Mouse (Mus musculus): Measurements from ENCODE around the gene Tcfl5. TPM values are rescaled to one million over a fixed set of nuclear protein-coding genes. Genes with fewer than 3 reads are reported as not detected.
A peak's percentile ranks its signal among the peaks of the same experiment; 100 is the strongest.

Gene Tcfl5
- total and polyA plus RNA-seq, 3 experiments = not detected

DNA sequence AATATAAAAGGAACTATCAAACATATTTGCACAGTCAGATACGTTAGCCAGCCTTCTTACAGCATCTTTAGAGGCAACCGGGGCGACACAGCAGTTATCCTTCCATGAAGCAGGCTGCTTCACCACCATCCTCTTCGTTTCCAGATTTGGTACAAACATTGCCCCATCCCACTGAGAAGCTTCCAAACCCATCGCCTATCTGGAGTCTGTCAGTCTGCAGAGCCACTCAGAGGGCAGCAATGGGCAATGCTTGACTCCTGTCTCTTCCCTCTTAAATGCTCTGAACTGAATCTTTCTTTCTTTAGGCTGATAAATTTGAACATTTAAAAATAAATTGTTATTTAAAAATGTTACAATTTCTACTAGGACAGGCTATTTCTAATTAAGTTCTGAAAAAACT is 15.9 kb upstream of the Tcfl5 start:
- Histone ChIP-seq H3K79me2 (replicated peaks; ENCODE audit: control insufficient read depth, extremely low read depth, insufficient read depth, poor library complexity, severe bottlenecking) (no peaks in the 10 kb centered on the region), H3K4me3 (replicated peaks in 1 of 3; ENCODE audit: low read depth in 2 of 3, low read length in 2 of 3, poor library complexity in 1 of 3) (no peak overlapping the region), H3K9me3 (replicated peaks; ENCODE audit: low read length) (no peaks in the 10 kb centered on the region), H3K27me3 (replicated peaks) (no peaks in the 10 kb centered on the region), H3K9ac (ENCODE audit: insufficient read depth, low read depth) (no peak overlapping the region), H3K36me3 (replicated peaks in 1 of 2; ENCODE audit: control insufficient read depth in 1 of 2, insufficient read depth in 1 of 2, low read length in 1 of 2) (peaks cover 23 to 44% of the 10 kb centered on the region in 2 experiments), H3K4me1 (ENCODE audit: control insufficient read depth in 1 of 2, insufficient read depth in 2 of 2) (peaks cover 0 to 3% of the 10 kb centered on the region in 2 experiments; a peak in 1 of 4 replicates), H3K27ac (ENCODE audit: insufficient read depth, low read depth) (no peak overlapping the region), H3K4me2 (ENCODE audit: insufficient read depth, low read depth, poor library complexity, severe bottlenecking) (no peak overlapping the region)
- in situ Hi-C loops (cut with MboI; ENCODE audit: low pct_ligation_motif_present, low pct_unique_long_range_greater_than_20kb, low sequenced_read_pairs) (no loop called here), dilution Hi-C loops (cut with MboI; ENCODE audit: extremely low pct_ligation_motif_present, extremely low pct_unique_long_range_greater_than_20kb, low sequenced_read_pairs) (no loop called here)
- no peak for TF ChIP-seq ELF1 (IDR thresholded peaks at IDR 0.05; ENCODE audit: low read depth, low read length)
- no peak for TF ChIP-seq SIN3A (IDR thresholded peaks at IDR 0.05; ENCODE audit: low read length)
- no peak for TF ChIP-seq USF2 (conservative IDR thresholded peaks at IDR 0.05; ENCODE audit: low read depth, low read length)
- TF ChIP-seq RAD21 (IDR thresholded peaks at IDR 0.05; ENCODE audit: low read depth, low read length) = no peak
- DNase-seq (ENCODE audit: extremely low read depth) = no peak

DNA sequence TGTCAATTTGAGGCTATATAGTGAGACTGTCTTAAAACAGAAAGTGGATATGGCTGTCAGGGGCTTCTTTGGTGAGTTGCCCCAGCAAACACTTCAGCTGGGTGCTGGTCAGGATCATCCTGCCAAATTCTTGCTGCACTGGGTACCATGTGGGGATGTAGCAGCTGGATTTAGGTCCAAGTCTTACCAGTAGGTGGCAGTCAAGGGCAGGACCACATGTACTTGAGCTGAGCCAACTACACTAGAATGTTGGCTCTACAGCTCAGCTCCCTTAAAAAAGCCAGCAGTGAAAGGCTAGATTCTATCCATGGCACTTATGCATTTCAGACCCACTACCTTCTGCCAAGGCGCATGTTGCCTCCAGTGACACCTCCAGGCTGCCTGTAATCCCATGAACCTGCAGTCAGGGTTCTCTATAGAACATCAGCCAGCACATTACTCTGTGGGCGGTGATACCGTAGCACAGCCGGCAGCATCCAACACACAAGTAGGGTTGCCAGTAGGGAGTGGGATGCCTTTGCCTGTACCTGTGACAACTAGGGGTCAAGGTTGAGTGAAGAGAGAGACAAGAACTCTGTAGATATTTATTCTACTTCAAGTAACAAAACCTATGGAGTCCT is 15.0 kb upstream of the Tcfl5 start:
- peaks cover 23 to 40% of the 10 kb centered on the region in 2 experiments for H3K36me3 ChIP-seq (replicated peaks in 1 of 2; ENCODE audit: control insufficient read depth in 1 of 2, insufficient read depth in 1 of 2, low read length in 1 of 2)
- H3K9ac ChIP-seq (ENCODE audit: insufficient read depth, low read depth) = no peak overlapping the region
- no peak overlapping the region for H3K4me2 ChIP-seq (ENCODE audit: insufficient read depth, low read depth, poor library complexity, severe bottlenecking)
- dilution Hi-C loops (cut with MboI; ENCODE audit: extremely low pct_ligation_motif_present, extremely low pct_unique_long_range_greater_than_20kb, low sequenced_read_pairs) (no loop called here), in situ Hi-C loops (cut with MboI; ENCODE audit: low pct_ligation_motif_present, low pct_unique_long_range_greater_than_20kb, low sequenced_read_pairs) (no loop called here)
- H3K27me3 ChIP-seq (replicated peaks) = no peaks in the 10 kb centered on the region
- TF ChIP-seq HCFC1 (IDR thresholded peaks at IDR 0.05; ENCODE audit: low read depth, low read length) (no peak), BHLHE40 (IDR thresholded peaks at IDR 0.05; ENCODE audit: low read depth, low read length) (no peak), CHD2 (IDR thresholded peaks at IDR 0.05; ENCODE audit: low read length) (no peak), MYC (IDR thresholded peaks at IDR 0.05; ENCODE audit: low read depth, low read length) (peak; percentile 92), ETS1 (conservative IDR thresholded peaks at IDR 0.05; ENCODE audit: low read depth, low read length) (no peak), SIN3A (IDR thresholded peaks at IDR 0.05; ENCODE audit: low read length) (no peak), MAZ (IDR thresholded peaks at IDR 0.05; ENCODE audit: low read depth, low read length) (no peak), ZNF384 (IDR thresholded peaks at IDR 0.05; ENCODE audit: low read depth, low read length) (no peak), ZC3H11A (IDR thresholded peaks at IDR 0.05; ENCODE audit: low read depth, low read length) (no peak), TCF12 (IDR thresholded peaks at IDR 0.05; ENCODE audit: low read depth, low read length) (no peak), ELF1 (IDR thresholded peaks at IDR 0.05; ENCODE audit: low read depth, low read length) (no peak), PAX5 (IDR thresholded peaks at IDR 0.05; ENCODE audit: low read length) (no peak), UBTF (IDR thresholded peaks at IDR 0.05; ENCODE audit: low read depth, low read length) (no peak), USF2 (conservative IDR thresholded peaks at IDR 0.05; ENCODE audit: low read depth, low read length) (no peak), KAT2A (IDR thresholded peaks at IDR 0.05; ENCODE audit: insufficient replicate concordance, low read length) (no peak), RAD21 (IDR thresholded peaks at IDR 0.05; ENCODE audit: low read depth, low read length) (peak; percentile 56), POLR2AphosphoS2 (IDR thresholded peaks at IDR 0.05; ENCODE audit: low read depth, low read length) (no peak), MAX (IDR thresholded peaks at IDR 0.05; ENCODE audit: low read length) (peak; percentile 77), MEF2A (IDR thresholded peaks at IDR 0.05; ENCODE audit: borderline replicate concordance, low read depth, low read length) (no peak), CTCF (conservative IDR thresholded peaks at IDR 0.05 in 1 of 2, IDR thresholded peaks at IDR 0.05 in 1 of 2; ENCODE audit: low read depth in 2 of 2, low read length in 2 of 2) (peak; percentile 84 to 85), SMC3 (IDR thresholded peaks at IDR 0.05; ENCODE audit: low read depth, low read length) (peak; percentile 66), MAFK (IDR thresholded peaks at IDR 0.05; ENCODE audit: insufficient replicate concordance, low read length) (no peak), MXI1 (IDR thresholded peaks at IDR 0.05; ENCODE audit: low read depth, low read length) (no peak), RCOR1 (conservative IDR thresholded peaks at IDR 0.05; ENCODE audit: low read depth, low read length) (no peak), IRF4 (IDR thresholded peaks at IDR 0.05; ENCODE audit: low read depth, low read length) (no peak), USF1 (IDR thresholded peaks at IDR 0.05; ENCODE audit: low read depth, low read length) (no peak)
- no peaks in the 10 kb centered on the region for H3K9me3 ChIP-seq (replicated peaks; ENCODE audit: low read length)
- no peak overlapping the region for H3K27ac ChIP-seq (ENCODE audit: insufficient read depth, low read depth)
- no peak overlapping the region for H3K4me3 ChIP-seq (replicated peaks in 1 of 3; ENCODE audit: low read depth in 2 of 3, low read length in 2 of 3, poor library complexity in 1 of 3)
- peak; percentile 82 for DNase-seq (ENCODE audit: extremely low read depth)
- H3K79me2 ChIP-seq (replicated peaks; ENCODE audit: control insufficient read depth, extremely low read depth, insufficient read depth, poor library complexity, severe bottlenecking) = no peaks in the 10 kb centered on the region
- H3K4me1 ChIP-seq (ENCODE audit: control insufficient read depth in 1 of 2, insufficient read depth in 2 of 2) = peaks cover 0 to 3% of the 10 kb centered on the region in 2 experiments; a peak in 1 of 4 replicates

All from CH12.LX (cell line).